Mouse (Mus musculus) right cerebral cortex, postnatal 4 days (tissue): ENCODE measurements around the gene 9130409I23Rik.

ENCODE experiments used
- DNase-seq: peaks from one replicate; pipeline ENCODE4 v3.0.0-alpha.2; 2022

Gene 9130409I23Rik

DNA sequence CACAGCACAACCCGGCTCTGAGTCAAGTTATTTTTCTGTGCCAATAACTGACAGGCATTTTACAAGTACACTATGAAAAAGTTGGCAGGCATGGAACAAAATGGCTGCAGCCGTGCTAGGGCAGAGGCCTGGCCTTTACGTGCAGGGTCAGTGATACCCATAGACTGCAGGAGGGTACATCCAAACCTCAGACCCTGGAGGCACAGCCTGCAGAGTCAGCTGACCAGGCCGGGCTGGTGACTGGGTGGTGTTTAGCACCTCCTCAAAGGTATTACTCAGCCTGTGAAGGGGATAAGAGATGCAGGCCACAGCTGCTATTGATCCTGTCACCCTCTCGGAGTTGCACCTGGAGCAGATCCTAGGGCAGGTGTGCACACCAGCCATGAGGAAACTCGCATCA lies at the start of gene 9130409I23Rik:
Gene 9130409I23Rik (plus strand): TSS at position 301 of the 400 bp plus-strand sequence.
- no peak for DNase-seq

GRCm38 (mm10) chr1:181001621-181002020 lies 49.4 kb upstream of the 9130409I23Rik start:
- DNase-seq, result no peak

DNA sequence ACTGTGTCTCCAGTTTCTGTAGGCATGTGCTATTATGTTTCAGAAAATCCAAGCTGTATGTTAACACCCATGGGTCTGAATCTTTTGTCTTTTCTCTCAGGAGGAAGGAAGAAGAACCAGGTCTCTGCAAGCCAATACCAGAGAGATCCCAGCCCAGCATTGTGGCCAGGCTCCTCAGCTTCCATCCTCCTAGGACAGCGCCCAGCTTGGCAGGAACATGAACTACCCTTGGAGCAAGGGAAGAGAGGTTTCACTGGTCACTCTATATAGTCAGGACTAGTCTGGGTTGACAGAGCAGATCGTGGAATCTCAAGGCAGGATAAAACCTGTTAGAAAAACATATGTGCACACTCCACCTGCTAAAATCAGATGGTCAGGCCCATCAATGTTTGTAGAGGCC lies 47.2 kb upstream of the 9130409I23Rik start:
- DNase-seq, result no peak

- DNase-seq, result no peak
Observed at GRCm38 (mm10) chr1:181005331-181005730, 45.7 kb upstream of the 9130409I23Rik start.

- DNase-seq, result no peak
Observed at GRCm38 (mm10) chr1:181007831-181008230, 43.2 kb upstream of the 9130409I23Rik start.

DNA sequence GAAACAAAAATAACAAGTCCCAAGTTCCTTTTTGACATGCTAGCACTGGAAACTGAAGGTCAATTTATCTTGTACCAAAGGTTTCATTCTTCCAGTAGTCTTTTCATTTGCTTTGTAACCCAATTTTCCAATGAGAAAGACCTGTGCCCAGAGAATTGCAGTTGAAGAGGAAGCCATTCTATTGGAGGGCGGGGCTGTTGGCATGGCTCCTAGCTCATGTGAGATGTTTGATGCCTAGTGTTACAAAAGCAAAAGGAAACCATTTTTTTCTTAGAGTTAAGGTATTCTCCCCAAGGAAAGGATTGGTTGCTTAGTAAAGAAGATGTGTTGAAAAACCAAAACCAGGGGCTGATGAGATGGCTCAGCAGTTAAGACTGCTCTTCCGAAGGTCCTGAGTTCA lies 42.8 kb upstream of the 9130409I23Rik start:
- DNase-seq, result no peak

- DNase-seq, result no peak
Observed at GRCm38 (mm10) chr1:181009011-181009590, 41.9 kb upstream of the 9130409I23Rik start.

GRCm38 (mm10) chr1:181009754-181010153 lies 41.3 kb upstream of the 9130409I23Rik start:
- peak; percentile 23 for DNase-seq

DNA sequence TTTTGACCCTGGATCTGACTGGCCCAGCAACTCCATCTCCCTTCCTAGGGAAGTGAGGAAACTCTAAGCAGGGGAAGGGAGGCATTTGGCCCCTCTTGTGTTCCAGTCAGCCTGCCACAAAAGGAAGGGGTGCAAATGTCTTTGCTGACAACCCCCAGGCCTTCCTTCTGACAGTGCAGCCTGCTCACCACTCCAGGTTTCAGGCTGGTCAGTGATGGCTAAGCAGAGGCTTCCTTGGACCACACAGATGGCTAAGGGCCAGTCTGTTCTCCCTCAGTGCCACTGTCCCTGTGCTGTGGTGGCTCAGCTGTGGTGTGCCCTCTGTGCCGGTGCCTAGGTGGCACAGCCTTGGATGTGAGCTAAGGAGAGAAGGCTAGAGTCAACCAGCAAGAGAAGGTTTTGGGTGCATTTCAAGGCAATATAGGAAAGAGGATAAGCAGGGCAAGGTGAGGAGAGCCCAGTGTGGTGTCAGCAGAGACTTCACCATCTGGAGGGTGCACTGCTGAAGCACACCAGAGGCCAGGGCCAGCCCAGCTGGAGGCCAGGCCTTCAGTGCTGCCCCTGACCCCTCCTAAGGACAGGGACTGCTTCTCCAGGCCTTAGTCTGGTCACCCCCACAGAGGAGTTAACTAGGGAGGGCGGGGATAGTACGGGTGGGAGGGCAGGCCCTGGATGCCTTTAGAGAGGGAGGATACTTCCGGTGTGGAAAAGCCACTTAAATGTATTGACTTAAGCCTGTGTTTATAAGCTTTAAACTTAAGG lies 40.7 kb upstream of the 9130409I23Rik start:
- DNase-seq, result no peak

DNA sequence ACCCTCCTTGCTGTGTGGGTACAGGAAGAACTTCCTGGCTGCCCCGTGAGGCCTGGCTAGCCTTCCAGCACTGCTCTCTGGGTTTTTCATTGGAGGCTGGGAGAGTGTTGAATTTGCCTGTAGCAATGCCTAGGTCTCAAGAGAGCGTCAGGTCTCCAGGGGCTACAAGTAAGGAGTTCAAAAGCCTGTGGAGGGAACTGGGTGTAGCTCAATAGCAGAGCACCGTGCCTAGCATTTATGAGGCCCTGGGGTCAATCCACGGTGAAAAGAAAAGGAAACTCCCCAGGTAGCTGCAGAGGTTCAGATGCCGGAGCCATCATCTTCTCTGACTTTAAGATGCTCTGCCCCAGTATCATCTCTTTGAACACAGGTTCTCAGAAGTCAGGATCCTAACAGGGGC lies 39.4 kb upstream of the 9130409I23Rik start:
- DNase-seq, result no peak

DNA sequence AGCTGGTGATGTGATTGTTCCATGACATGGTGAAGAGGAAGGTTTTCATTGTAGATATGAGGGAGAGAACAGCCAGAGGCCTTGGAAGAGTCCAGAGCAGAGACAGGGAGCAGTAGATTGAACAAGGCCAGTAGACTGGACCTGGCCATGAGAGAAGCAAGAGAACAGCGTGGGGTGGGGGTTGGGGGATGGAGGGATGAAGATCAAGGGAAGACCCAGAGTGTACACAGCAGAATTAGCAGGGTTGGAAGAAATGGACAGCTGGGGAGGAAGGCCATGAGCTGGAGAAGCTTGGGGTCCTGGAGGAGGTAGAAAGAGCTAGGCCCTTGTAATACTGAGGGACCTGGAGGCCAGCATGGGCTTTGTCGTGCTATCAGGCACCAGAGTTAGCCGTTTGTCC lies 38.6 kb upstream of the 9130409I23Rik start:
- DNase-seq, result no peak

DNA sequence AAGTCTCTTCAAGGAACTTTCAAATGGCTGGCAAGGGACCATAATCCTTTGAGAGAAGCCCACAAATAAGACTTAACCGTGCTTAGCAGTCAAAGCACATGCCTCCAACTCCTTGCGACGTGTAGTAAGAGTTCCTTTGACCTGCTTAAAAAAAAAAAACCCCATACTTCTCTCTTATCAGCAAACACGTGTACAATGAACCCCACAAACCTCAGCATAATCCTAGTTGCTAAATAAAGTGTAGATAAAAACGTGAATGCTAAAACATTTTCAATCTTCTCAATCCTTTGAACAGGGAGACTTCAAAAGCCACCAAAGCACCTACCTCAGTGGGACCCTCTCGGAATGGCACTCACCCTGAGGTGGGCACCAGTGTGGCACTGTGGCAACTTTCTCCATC lies 37.6 kb upstream of the 9130409I23Rik start:
- no peak for DNase-seq

DNA sequence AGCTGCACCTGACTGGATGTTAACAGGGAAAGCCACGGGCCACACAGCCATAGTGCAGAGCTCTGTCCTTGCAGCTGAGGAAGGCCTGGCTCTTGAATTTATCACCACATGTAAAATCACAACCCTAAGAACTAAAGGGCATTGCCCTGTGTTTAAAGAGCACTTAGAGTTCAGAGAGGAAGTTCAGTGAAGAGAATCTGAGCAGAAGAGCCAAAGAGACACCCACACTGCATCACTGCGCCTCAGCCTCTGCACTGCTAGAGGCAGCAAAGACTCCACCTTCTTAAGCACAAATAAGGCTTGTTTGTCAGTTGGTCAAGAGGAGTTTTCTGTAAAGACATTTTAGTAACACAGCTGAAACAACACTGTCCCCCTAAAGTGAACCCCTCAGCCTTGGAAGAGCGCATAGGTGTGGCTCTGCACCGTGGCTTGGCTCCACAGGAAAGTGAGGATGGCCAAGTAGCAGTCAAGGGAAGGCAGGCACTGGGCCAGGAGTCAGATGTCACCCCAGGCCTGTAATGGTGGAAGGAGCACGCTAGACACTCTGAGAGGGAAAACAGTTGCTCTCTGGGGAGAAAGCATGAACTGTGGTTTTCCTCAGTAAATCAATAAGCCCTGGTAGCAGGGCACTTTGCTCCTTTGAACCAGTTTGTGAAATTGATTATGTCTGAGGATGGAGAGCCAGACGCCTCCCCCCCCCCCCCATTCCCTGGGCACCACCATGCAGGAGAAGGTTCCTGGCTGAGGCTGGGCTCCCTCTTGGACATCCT lies 36.1 kb upstream of the 9130409I23Rik start:
- DNase-seq, result peak; percentile 26

DNA sequence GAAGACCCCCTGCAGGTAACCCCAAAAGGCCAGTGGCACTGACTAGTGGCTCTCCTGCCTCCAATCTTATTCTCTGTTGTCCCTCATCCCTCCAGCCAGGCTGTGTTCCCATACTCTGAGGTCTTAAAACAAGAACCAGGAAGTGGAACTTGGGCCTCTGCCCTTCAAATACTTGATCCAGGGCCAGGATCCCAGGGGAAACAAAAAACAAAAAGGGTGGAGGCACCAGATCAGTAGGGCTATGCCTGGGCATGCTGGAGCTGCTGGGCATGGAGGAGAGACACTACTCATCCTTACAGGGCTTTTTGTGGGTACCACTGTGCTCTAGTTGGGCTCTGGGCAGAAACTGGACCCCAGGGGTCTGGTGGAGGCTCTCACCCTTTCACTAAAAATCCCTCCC lies 35.5 kb upstream of the 9130409I23Rik start:
- no peak for DNase-seq

GRCm38 (mm10) chr1:181016045-181016444 lies 35.0 kb upstream of the 9130409I23Rik start:
- no peak for DNase-seq

DNA sequence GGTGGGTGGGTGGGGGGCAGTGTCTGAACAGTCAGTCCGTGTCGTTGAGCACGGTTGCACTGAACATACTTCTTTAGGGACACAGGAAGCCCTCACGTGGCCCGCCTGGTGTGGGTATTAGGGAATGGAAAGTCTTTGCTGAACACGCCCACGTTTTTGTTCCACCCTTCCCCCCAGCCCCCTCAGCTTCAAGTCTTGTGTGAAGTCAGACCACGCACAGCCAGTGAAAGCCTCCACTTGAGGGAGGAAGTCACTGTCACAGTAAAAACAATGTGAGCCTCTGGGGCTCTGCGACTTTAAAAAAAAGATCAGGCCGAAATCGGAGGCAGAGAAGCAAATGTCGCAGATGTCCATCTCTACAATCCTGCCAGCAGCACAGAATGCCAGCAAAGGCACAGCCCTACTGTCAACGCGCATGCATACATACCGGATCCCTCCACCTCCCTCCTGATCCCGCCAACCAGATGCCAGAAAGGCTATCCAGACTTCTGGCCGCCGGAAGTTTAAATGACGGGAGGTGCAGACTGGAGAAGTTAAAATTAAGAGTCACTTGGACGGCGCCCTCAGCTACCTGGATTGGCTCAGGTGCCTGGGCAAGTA lies 34.4 kb upstream of the 9130409I23Rik start:
- DNase-seq, result peak; percentile 40

DNA sequence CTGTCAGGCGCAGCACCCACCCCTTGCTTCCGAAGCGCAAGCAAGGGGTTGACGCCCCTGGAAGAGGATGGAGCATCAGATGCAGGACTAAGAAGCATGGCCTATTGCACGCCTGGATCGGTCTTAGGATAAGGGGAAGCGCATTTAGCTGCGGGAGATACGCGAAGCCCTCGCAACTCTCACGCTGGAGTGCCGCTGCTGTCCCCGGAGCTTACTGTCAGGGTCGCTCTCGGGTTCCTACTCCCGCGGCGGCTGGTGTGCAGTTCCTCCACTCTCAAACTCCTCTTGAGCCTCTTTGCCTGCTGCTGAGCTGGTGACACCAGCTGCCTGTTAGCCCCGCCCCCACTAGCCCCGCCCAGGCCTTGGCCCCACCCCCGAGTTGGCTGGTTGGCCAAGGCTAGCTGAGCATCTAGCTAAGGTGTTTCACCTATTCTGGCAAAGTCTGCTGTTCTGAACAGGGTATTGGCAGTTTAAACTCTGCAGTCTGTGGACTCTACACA lies 33.8 kb upstream of the 9130409I23Rik start:
- DNase-seq, result peak; percentile 69

- DNase-seq, result no peak
Observed at GRCm38 (mm10) chr1:181017890-181018420, 33.1 kb upstream of the 9130409I23Rik start.

DNA sequence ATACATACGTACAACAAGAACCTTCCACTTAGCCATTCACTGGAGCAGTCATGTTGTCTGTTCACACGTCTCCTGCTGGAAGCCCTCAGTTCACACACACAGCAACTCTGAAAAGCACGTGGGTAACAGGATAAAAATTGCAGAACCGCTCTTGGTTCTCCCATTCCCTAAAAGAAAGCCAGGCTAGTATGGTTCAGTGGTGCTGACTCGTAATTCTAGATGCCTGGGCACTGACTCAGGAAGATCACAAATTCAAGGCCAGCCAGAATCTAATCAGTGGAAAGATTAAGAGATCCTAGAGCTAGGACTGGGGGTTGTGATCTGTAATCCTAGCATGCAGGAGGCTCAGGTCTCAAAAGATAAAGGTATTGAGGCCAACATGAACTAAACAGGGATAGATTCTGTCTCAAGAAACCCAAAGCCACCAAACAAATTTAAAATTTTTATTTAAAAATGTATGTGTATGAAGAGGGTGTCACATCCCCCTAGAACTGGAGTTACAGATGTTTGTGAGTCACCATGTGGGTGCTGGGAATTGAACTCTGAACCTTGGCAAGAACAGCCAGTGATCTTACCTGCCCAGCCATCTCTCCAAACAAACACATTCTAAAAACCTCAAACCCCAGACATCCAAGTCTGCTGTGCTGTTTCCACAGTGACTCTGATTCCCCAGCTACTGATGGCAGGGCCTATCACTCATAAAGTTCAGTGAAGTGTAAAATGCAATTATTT lies 30.1 kb upstream of the 9130409I23Rik start, which contains the start of gene Ephx1:
Gene Ephx1 (minus strand): TSS at position 149 of the 732 bp plus-strand sequence.
- DNase-seq, result no peak

DNA sequence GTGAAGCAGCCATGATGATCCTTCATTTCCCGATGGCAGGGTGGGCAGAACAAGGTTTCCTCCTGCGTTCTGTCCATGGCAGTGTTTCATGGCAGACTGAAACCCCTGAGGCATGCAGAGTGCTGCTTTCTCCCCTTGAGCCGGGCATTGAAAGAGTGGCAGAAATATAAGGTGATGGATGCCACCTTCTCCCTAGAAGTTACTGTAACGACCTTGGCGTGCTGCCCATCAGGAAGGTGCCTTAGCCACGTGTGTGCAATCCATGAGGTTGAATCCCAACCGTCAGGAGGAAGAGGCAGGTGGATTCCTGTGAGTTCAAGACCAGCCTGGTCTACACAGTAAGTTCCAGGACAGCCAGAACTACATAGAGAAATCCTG lies 29.6 kb upstream of the 9130409I23Rik start:
- DNase-seq, result no peak

- no peak for DNase-seq
Observed at GRCm38 (mm10) chr1:181022265-181022664, 28.8 kb upstream of the 9130409I23Rik start.
